Mouse (Mus musculus) heart, postnatal 14 days (tissue): ENCODE measurements around the gene Gm28038. TPM values are rescaled to one million over a fixed set of nuclear protein-coding genes. Genes with fewer than 3 reads are reported as not detected.

Source experiments
- DNase-seq, 2 experiments: peaks; one replicate each; pipeline ENCODE4 v3.0.0; 2021 to 2022
- intact Hi-C: fragments of 180-260 bp; cut with DNase I; formaldehyde crosslinking; loops from one replicate; pipeline ENCODE4 v1.15.1; 2025
- long read RNA-seq, 2 experiments: library from polyadenylated mRNA; stranded (forward); transcript quantifications; one replicate each; pipeline ENCODE4 v2.0.0; 2021
- total RNA-seq, 2 experiments: library from RNA; stranded (reverse); gene quantifications; 2 replicates each; pipeline ENCODE4 v1.2.3; 2021

Gm28038 gene
- 1 to 10 TPM in 1 of 2 experiments, not detected in 1; 2.2 TPM for total RNA-seq
- long read RNA-seq, experiment 1: 0 reads
- long read RNA-seq, experiment 2: 0 reads

GRCm38 (mm10) chr2:30280743-30281142 lies at the start of gene Gm28038:
Gene Gm28038 (plus strand): TSS chr2:30281043.
- DNase-seq: no peak
- intact Hi-C loops: no loop called here

DNA sequence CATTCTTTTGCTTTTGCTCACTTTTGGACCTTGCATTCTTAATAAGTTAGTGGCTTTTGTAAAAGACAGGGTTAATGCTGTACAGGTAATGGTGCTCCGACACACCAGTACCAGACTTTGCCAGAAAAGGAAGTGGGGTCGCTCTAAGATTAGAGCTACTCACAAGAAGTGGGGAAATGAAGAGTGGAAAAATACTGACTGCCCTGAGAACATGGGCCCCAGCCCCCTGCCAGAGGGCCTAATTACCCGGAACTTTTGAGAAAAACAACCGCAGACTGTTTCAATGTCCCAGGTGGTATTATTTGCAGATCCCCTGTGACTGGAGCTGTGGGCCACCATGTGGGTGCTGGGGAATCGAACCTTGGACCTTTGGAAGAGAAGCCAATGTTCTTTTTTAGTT lies 45.2 kb upstream of the Gm28038 start:
- DNase-seq: no peak
- intact Hi-C loops: no loop called here

GRCm38 (mm10) chr2:30236426-30237198 lies 44.2 kb upstream of the Gm28038 start:
- intact Hi-C loops: loop anchor here (1.0 kb wide), 2 partner anchors 31 to 34 kb away; partner anchors contain the start of gene Kyat1

DNA sequence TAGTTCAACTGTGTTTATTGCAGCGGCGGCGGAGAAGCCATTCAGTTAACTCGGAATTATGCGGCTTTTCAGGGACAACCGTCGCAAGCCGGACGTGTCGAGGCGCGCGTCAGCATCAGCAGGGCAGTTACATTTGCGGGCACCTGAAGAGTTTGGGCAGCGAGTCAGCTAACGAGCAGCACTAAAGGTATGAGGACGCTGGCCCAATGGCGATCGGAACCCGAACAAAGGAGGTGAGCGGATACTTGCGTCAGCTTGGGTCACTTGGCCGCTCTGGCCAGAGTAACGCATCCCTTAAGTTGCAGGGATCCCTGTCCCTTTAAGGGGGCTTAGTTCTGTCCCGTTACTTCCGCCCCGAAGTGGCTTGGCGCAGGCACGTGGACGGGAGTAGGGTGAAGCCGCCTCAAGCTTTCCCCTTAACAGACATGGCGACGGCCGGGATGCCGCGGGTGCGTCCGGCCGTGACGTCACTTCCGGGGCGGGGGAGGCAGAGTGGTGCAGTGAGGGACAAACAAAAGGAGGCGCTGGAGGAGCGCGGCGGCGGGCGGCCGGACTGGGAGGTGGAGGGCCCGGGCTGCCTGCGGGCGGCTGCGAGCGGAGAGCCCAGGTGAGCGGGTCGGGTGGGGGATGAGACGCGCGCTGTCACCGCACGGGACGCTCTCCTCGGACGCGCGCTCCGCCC lies 43.5 kb upstream of the Gm28038 start, which contains the start of gene Lrrc8a:
Gene Lrrc8a, plus strand, starts transcription at position 517 of the 682 bp plus-strand sequence.
- intact Hi-C loops: loop anchor here (1.0 kb wide), 1 partner anchor 33 kb away; no protein-coding TSS in a partner anchor
- peak; percentile 100 for DNase-seq

More at GRCm38 (mm10) chr2:30236426-30237198, 44.2 kb upstream of the Gm28038 start:
- no peak for DNase-seq

DNA sequence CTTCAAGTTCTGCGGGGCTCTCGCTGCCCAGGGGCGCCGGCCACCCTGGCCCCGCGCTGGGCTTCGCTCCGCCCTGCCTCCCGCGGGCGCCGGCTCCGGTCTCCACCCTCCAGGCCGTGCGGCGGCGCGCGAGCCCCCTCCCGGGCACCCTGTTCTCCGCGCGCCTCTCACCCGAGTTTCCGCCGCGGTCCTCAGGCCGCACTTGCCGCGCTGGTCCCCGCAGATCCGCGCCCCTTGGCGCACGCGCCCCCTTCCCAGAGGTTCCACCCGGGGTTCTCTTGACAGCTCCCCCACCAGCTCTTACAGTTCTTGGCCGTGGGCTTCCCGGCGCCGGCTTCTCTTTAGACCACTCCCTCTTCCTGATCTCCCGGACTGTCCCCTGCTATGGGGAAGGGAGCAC lies 43.0 kb upstream of the Gm28038 start:
- peak in 1 of 2 experiments; percentile 80 for DNase-seq
- intact Hi-C loops: loop anchor here (1.0 to 2.0 kb wide), 3 partner anchors 28 to 59 kb away; partner anchors contain the start of genes Phyhd1 and Spout1

DNA sequence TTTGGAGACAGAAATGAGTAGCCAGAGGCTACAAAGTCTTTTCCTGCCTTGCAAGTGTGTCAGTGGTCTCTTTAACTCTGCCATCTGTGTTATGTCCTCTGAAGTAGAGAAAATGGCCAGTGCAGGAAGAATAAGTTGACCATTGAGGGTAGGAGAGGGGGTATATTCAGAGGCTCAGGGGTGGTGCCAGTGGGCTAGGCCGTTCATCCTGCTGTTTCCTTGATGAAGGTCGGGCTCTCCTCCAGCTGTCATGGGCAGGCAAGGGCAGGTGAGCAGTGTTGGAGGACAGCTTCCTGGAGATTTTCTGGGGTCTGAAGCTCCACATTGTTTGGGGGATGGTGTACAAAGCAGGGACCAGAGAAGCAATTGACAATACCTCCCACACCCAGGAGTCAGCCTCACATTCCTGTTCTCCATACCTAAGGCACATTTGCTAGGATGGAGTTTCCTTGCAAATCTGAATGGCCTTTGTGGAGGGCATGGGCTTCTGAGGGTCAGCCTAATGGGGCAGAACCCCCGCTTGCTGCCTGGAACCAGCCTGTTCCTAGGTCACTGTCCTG lies 41.9 kb upstream of the Gm28038 start:
- DNase-seq: no peak
- intact Hi-C loops: loop anchor here (1.0 to 2.0 kb wide), 2 partner anchors 27 to 60 kb away; partner anchors contain the start of genes Phyhd1 and Spout1

DNA sequence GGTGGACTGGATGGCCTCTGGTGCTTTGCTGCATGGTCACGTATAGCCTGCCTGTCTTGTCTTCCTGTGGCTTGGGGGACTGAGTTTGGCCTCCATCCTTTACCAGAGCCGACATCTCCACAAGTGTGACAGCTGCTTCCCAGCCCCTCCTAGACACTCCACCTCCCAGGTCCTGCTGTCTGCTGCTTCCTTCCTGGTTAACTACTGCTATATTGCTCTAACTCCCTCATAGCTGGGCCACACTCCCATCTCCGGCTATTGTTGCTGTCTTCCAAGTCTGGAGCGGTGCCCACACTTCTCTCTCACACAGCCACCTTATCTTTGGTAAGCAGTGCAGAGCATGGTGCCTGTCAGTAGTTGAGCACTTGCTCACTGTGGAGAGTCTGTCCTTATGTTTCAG lies 41.1 kb upstream of the Gm28038 start:
- intact Hi-C loops: loop anchor here (2.0 kb wide), 1 partner anchor 61 kb away; the partner anchor contains the start of gene Spout1
- DNase-seq: peak; percentile 71 to 82

GRCm38 (mm10) chr2:30240267-30240666 lies 40.6 kb upstream of the Gm28038 start, which contains the start of gene Gm28035:
Gene Gm28035 (plus strand): TSS chr2:30240567.
- intact Hi-C loops: no loop called here
- DNase-seq: no peak

DNA sequence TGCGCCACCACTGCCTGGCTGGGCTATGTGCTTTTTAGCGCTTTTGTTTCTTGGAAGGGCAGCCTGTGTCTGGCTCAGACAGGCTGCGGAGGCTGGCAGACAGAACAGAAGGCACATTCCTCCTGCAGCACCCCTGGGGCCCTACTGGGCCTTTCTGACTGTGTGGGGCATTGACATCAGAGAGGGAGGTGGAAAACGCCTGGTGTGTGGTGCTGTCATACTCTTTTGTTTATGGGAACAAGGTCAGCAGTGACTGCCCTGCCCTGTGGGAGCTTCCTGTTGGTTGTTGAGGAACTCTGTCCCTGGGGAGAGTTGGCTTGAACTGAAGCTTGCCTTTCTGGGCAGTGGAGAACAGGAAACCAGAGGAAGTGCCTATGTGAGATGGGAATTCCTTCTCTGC lies 38.3 kb upstream of the Gm28038 start:
- intact Hi-C loops: loop anchor here (1.0 kb wide), 1 partner anchor 16 kb away; no protein-coding TSS in a partner anchor
- DNase-seq: peak; percentile 72 to 74

GRCm38 (mm10) chr2:30243391-30243790 lies 37.5 kb upstream of the Gm28038 start:
- DNase-seq: no peak
- intact Hi-C loops: no loop called here

GRCm38 (mm10) chr2:30244595-30245178 lies 36.2 kb upstream of the Gm28038 start:
- intact Hi-C loops: no loop called here
- no peak for DNase-seq

DNA sequence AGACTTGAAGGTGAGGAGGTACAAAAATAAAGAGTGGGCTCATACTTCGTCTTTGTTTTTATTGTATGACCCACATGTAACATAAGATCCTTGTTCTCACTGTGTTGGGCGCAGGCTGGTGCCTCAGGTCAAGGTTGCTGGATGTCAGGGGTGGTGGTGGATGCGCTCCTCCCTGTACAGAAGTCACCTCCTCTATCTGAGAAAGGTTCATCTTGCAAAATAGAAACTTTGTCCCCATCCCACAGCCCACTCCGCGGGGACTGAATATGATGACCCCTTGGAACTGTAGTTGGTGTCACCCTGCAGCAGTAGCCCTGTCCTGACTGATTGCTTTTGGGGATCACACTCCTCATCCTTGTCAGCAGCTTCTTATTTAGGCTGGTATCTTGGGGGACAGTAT lies 33.8 kb upstream of the Gm28038 start:
- no peak for DNase-seq
- intact Hi-C loops: no loop called here

DNA sequence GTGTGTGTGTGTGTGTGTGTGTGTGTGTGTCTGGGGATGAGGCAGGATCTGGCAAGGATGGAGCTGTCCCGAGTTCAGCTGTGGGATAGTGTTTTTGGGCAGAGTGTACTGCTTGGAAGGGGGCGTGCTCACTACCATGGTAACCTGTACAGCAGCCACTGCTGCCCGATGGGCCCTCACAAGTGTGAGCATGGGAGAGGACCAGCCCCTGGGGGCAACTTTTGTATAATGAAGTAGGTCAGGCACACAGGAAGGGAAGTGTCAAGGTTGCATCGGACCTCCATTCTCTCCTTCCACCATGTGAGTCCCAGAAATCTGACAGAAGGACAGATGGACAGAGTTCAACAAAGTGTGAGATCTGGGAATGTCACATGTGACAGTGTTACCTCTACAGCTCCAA lies 33.2 kb upstream of the Gm28038 start:
- intact Hi-C loops: no loop called here
- no peak for DNase-seq

DNA sequence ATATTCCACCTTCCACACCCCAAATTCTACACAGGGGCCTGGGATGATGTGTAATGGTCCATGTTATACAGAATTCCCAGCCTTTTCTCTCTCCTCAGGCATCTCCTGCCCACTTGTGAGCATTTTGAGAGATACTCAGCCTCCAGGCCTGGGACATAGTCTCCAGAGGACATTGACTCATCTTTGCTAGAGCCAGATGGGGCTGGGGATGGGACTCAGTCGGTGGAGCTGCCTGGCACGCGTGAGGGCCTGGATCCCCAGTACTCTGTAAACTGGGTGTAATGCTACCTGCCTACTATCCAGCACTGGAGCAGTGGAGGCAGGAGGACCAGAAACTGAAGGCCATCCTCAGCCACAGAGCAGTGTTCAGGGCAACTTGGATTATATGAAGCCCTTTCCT lies 31.7 kb upstream of the Gm28038 start:
- DNase-seq: no peak
- intact Hi-C loops: no loop called here

DNA sequence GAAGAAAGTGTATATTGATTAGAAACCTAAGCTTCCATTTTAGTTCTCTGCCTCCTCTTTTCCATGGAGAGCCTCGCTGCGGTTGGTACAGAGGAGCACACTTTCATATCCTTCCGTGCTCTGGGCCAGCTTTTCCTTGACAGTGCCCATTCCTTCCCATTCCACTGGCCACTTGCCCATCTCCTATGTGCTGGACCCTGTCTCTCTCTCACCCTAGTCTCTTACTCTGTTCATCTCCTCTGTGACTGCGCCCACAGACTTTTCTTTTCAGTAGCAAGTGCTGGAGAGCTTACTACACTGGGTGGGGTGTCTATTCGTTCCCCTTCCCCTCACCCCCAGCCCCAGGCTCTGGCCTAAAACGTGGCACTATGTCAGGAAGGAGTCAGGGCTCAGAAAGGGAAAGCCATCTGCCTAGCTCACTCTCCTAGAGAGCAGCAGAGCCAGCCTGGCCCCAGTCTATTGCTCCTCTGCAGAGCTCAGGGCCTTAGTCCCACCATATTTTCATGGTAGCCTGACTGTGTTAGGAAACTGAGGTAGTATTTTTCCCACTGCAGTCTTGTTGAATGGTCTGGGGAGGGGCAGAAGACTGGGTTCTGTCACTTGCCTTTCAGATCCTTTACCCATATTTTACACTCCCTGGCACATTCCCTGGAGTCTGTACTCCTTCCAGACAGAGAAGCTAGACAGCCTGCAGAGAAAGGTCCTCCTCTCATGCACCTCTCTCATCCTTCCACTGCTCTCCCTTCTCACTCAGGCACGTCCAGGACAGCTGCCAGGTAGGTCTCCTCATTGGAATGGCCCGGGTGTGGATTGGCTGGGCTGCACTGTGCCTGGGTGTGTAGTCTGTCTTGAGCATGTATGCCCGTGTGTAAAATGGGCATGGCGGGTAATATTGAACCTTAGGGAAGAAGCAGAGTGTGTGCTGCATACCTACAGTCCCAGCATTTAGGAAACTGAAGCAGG lies 30.4 kb upstream of the Gm28038 start:
- intact Hi-C loops: no loop called here
- DNase-seq: no peak

- intact Hi-C loops: no loop called here
- no peak for DNase-seq
Measured at GRCm38 (mm10) chr2:30251417-30252104, 29.3 kb upstream of the Gm28038 start.

GRCm38 (mm10) chr2:30252521-30252920 lies 28.3 kb upstream of the Gm28038 start:
- intact Hi-C loops: no loop called here
- DNase-seq: no peak

- intact Hi-C loops: no loop called here
- DNase-seq: no peak
Measured at GRCm38 (mm10) chr2:30253809-30254208, 27.0 kb upstream of the Gm28038 start.
